Mouse (Mus musculus) stomach, postnatal 0 days (tissue): ENCODE results near the gene Foxj1. TPM values are rescaled to one million over a fixed set of nuclear protein-coding genes. Genes with fewer than 3 reads are reported as not detected.
A peak's percentile ranks its signal among the peaks of the same experiment; 100 is the strongest.
"Not testable (repeated sequence)": the region's sequence is repeated elsewhere in the genome, so short reads cannot be mapped to it uniquely, and the experiment has no call there.

Experiments
- ATAC-seq: fragments of 200-750 bp; cut with Nextera tagmentation; 2 replicates; pipeline ENCODE4 v1.8.0; 2017; ENCODE audit not compliant: low FRiP score, low TSS enrichment
- DNase-seq: peaks from one replicate; pipeline ENCODE4 v3.0.0-alpha.2; 2016; ENCODE audit warnings: low spot score
- H3K27ac ChIP-seq: fragments of 300-500 bp; sonication (generic); replicated peaks from 2 replicates; pipeline ENCODE4 v1.5.1; 2014; ENCODE audit warnings: mild to moderate bottlenecking, control low read depth
- H3K27me3 ChIP-seq: fragments of 300-500 bp; sonication (generic); 2 replicates; pipeline ENCODE4 v1.6.1; 2014; ENCODE audit warnings: low read length; ENCODE audit not compliant: control insufficient read depth, insufficient read depth
- H3K36me3 ChIP-seq: fragments of 300-500 bp; sonication (generic); 2 replicates; pipeline ENCODE4 v1.6.1; 2014; ENCODE audit warnings: low read length, mixed read lengths; ENCODE audit not compliant: control insufficient read depth, insufficient read depth
- H3K4me1 ChIP-seq: fragments of 300-500 bp; sonication (generic); replicated peaks from 2 replicates; pipeline ENCODE4 v1.6.1; 2014; ENCODE audit warnings: antibody characterized with exemption; ENCODE audit not compliant: control insufficient read depth, insufficient read depth
- H3K4me2 ChIP-seq: fragments of 300-500 bp; sonication (generic); replicated peaks from 2 replicates; pipeline ENCODE4 v1.6.1; 2014; ENCODE audit warnings: low read depth, mild to moderate bottlenecking, control low read depth, moderate library complexity
- H3K4me3 ChIP-seq: fragments of 300-500 bp; sonication (generic); 2 replicates; pipeline ENCODE4 v1.5.1; 2014; ENCODE audit warnings: low read depth, low read length, control low read depth
- H3K9ac ChIP-seq: fragments of 300-500 bp; sonication (generic); 2 replicates; pipeline ENCODE4 v1.6.1; 2014; ENCODE audit warnings: mild to moderate bottlenecking, low read length, control low read depth, mixed read lengths
- H3K9me3 ChIP-seq: fragments of 300-500 bp; sonication (generic); 2 replicates; pipeline ENCODE4 v1.6.1; 2016; ENCODE audit warnings: low read length; ENCODE audit not compliant: control insufficient read depth
- CTCF ChIP-seq: IDR thresholded peaks from 2 replicates; pipeline ENCODE4 v1.5.1; 2016; ENCODE audit warnings: antibody characterized with exemption, low read depth, mild to moderate bottlenecking, moderate library complexity
- EP300 ChIP-seq: optimal IDR thresholded peaks from 2 replicates; pipeline ENCODE3; 2016; ENCODE audit warnings: antibody characterized with exemption
- WGBS: fragments of 180-500 bp; shearing (Covaris S2); extraction: QIAGEN DNeasy Blood & Tissue Kit; methylation state at CpG from one replicate; pipeline ENCODE4 v1.1.7; 2014; 5-methylcytosine and 5-hydroxymethylcytosine counted together
- polyA plus RNA-seq: library from polyadenylated mRNA; unstranded; fragments of >200 nt; fragmentation: Nextera tagmentation; extraction: Ambion mirVana; gene quantifications from 2 replicates; pipeline ENCODE4 v1.2.1, GENCODE M21; 2015

Foxj1 gene
- polyA plus RNA-seq, 1 experiment from 2014 or later: 0.19 TPM

- peak; percentile 75 for ATAC-seq
- no peak for TF ChIP-seq CTCF
- TF ChIP-seq EP300: no peak
- Histone ChIP-seq H3K4me1 (no peaks in the 10 kb centered on the region), H3K36me3 (no peaks in the 10 kb centered on the region), H3K4me3 (no peak overlapping the region), H3K4me2 (no peak overlapping the region; the same call in 1 of the 2 replicates), H3K9me3 (no peaks in the 10 kb centered on the region), H3K27ac (no peak overlapping the region), H3K9ac (no peak overlapping the region), H3K27me3 (no peaks in the 10 kb centered on the region)
- DNase-seq: no peak
- 44% methylated on average over 13 of the region's 13 CpGs for WGBS
These were observed 30.2 kb upstream of the Foxj1 start for GRCm38 (mm10) chr11:116365432-116365831.

- Histone ChIP-seq H3K4me2 (no peak overlapping the region), H3K9ac (no peak overlapping the region), H3K4me1 (no peaks in the 10 kb centered on the region), H3K4me3 (no peak overlapping the region), H3K27ac (no peak overlapping the region), H3K27me3 (no peaks in the 10 kb centered on the region), H3K36me3 (no peaks in the 10 kb centered on the region), H3K9me3 (no peaks in the 10 kb centered on the region)
- ATAC-seq (no peak), DNase-seq (no peak)
- no peak for TF ChIP-seq CTCF
- TF ChIP-seq EP300: no peak
- 62% methylated on average over 11 of the region's 11 CpGs for WGBS
These were observed 26.8 kb upstream of the Foxj1 start for GRCm38 (mm10) chr11:116362015-116362414.

GRCm38 (mm10) chr11:116360915-116361314 is 25.7 kb upstream of the Foxj1 start:
- DNase-seq, H3K36me3 ChIP-seq, H3K9me3 ChIP-seq, H3K4me2 ChIP-seq, H3K4me1 ChIP-seq, H3K27me3 ChIP-seq, H3K4me3 ChIP-seq, H3K9ac ChIP-seq, ATAC-seq, H3K27ac ChIP-seq: not testable (repeated sequence)
- 98% methylated on average over 5 of the region's 5 CpGs for WGBS

- Histone ChIP-seq H3K9ac (no peak overlapping the region), H3K27me3 (no peaks in the 10 kb centered on the region), H3K4me2 (no peak overlapping the region), H3K4me3 (no peak overlapping the region), H3K27ac (no peak overlapping the region), H3K4me1 (no peaks in the 10 kb centered on the region), H3K36me3 (no peaks in the 10 kb centered on the region), H3K9me3 (no peaks in the 10 kb centered on the region)
- TF ChIP-seq EP300 (no peak), CTCF (no peak)
- WGBS: 69% methylated on average over 12 of the region's 12 CpGs
- ATAC-seq (no peak), DNase-seq (no peak)
These were observed 24.5 kb upstream of the Foxj1 start for GRCm38 (mm10) chr11:116359652-116360051.

- Histone ChIP-seq H3K4me2 (no peak overlapping the region), H3K9ac (no peak overlapping the region), H3K36me3 (no peaks in the 10 kb centered on the region), H3K27ac (no peak overlapping the region), H3K4me3 (no peak overlapping the region), H3K4me1 (no peaks in the 10 kb centered on the region), H3K9me3 (no peaks in the 10 kb centered on the region), H3K27me3 (no peaks in the 10 kb centered on the region)
- DNase-seq (no peak), ATAC-seq (no peak)
- TF ChIP-seq EP300 (no peak), CTCF (no peak)
- WGBS: 61% methylated on average over 15 of the region's 15 CpGs
These were observed 23.9 kb upstream of the Foxj1 start for GRCm38 (mm10) chr11:116358926-116359637.

GRCm38 (mm10) chr11:116354521-116354920 is 19.3 kb upstream of the Foxj1 start:
- no peak overlapping the region for H3K27ac ChIP-seq
- no peaks in the 10 kb centered on the region for H3K9me3 ChIP-seq
- no peak overlapping the region for H3K4me3 ChIP-seq
- no peak overlapping the region for H3K9ac ChIP-seq
- WGBS: 67% methylated on average over 17 of the region's 17 CpGs
- TF ChIP-seq CTCF: no peak
- TF ChIP-seq EP300: no peak
- H3K4me2 ChIP-seq: no peak overlapping the region
- DNase-seq (no peak), ATAC-seq (no peak)
- no peaks in the 10 kb centered on the region for H3K36me3 ChIP-seq
- H3K4me1 ChIP-seq: no peaks in the 10 kb centered on the region
- no peaks in the 10 kb centered on the region for H3K27me3 ChIP-seq
